In the genomic region with DNA sequence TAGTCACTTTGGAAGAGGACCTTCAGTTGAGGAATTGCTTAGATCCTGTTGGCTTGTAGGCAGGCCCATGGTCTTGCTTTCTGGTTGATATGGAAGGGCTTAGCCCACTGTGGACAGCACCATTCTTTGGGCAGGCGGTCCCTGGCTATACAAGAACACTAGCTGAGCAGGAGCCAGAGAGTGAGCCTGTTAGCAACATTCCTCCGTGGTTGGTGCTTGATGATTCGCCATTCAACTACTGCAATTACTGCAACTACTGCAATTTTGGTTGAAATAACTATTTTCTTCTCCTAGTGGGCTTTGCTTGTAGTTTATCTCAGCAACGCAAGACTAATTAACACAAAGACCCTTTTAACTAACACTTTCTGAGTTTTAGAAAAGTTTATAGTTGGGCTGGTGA, we compare ENCODE assay signal across 19 mouse cellular contexts.
"Had no signal": no experiment of that assay in that cellular context is flagged by ENCODE, and none has a peak within 500 bp of the region (broad histone marks: within the 10 kb centered on the region; RNA-seq: fewer than 3 reads in every experiment).

No protein-coding gene starts in this region.

- ATAC-seq: liver, postnatal 0 days; midbrain, embryonic 16.5 days had no signal

- H3K27ac ChIP-seq: liver, embryonic 15.5 days; lung, embryonic 15.5 days; midbrain, embryonic 10.5 days; midbrain, embryonic 12.5 days; neural tube, embryonic 13.5 days; neural tube, embryonic 15.5 days; stomach, embryonic 15.5 days; stomach, postnatal 0 days had no signal

- H3K4me3 ChIP-seq: liver, embryonic 15.5 days; lung, embryonic 15.5 days; midbrain, embryonic 10.5 days; midbrain, embryonic 12.5 days; myocyte; neural tube, embryonic 13.5 days; neural tube, embryonic 15.5 days; stomach, embryonic 15.5 days had no signal

- DNase-seq: liver, postnatal 0 days; lung, adult 2 months; lung, postnatal 10 days; lung, postnatal 4 days; midbrain, embryonic 14.5 days; right cerebral cortex, postnatal 14 days; thymus, adult 2 months; thymus, postnatal 25 days; thymus, postnatal 4 days had no signal

- H3K9ac ChIP-seq: liver, embryonic 15.5 days; liver, postnatal 0 days; lung, embryonic 15.5 days; midbrain, embryonic 12.5 days; neural tube, embryonic 13.5 days; neural tube, embryonic 15.5 days; stomach, embryonic 15.5 days had no signal

- H3K4me2 ChIP-seq: liver, embryonic 15.5 days; lung, embryonic 15.5 days; midbrain, embryonic 12.5 days; neural tube, embryonic 13.5 days; neural tube, embryonic 15.5 days; stomach, embryonic 15.5 days had no signal

- H3K9me3 ChIP-seq: liver, embryonic 15.5 days; lung, embryonic 15.5 days; midbrain, embryonic 10.5 days; midbrain, embryonic 12.5 days; neural tube, embryonic 13.5 days; neural tube, embryonic 15.5 days; stomach, embryonic 15.5 days had no signal

- H3K27me3 ChIP-seq: liver, embryonic 15.5 days; lung, embryonic 15.5 days; midbrain, embryonic 12.5 days; neural tube, embryonic 13.5 days; neural tube, embryonic 15.5 days; stomach, embryonic 15.5 days had no signal

- H3K4me1 ChIP-seq: liver, embryonic 15.5 days; lung, embryonic 15.5 days; midbrain, embryonic 10.5 days; midbrain, embryonic 12.5 days; neural tube, embryonic 15.5 days; stomach, embryonic 15.5 days had no signal
